Mouse (Mus musculus) cerebellum, adult 2 months (tissue): ENCODE results near the gene Adamts16.

Experiments
- CTCF ChIP-seq: fragments of 200-500 bp; IDR thresholded peaks from 2 replicates; pipeline ENCODE4 v1.5.1; 2011; ENCODE audit warnings: low read depth, mild to moderate bottlenecking, control low read depth, low read length, moderate library complexity, borderline replicate concordance; ENCODE audit not compliant: insufficient read depth
- POLR2A ChIP-seq: fragments of 200-500 bp; IDR thresholded peaks from 2 replicates; pipeline ENCODE4 v1.6.1; 2011; ENCODE audit warnings: low read length, control low read depth, borderline replicate concordance; ENCODE audit not compliant: insufficient read depth

DNA sequence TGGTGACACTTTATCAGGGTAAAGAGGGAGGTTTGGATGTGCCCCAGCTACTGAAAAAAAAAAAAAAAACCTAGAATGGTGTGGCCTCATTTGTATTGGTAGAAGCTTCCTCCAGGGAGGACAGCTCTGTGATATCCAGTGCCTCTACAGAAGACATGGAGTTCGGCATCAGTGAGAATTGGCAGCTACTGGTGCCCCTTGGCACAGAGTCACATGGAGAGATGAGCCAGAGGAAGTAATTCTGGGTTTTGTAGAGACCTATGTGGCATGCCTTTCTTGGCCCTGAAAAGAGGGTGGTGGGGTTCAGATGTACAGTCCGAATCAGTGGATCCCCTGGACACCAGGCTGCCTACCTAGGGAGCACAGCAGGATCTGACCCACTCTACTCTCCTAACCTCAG lies 122.8 kb downstream of the Adamts16 start:
- no peak for TF ChIP-seq POLR2A
- no peak for TF ChIP-seq CTCF
